Mouse (Mus musculus) ES-E14 (cell line): ENCODE results near the gene Nsun7.

ENCODE experiments used
- CHD2 ChIP-seq: IDR thresholded peaks from 2 replicates; pipeline ENCODE4 v1.6.1; 2014; ENCODE audit warnings: mild to moderate bottlenecking, low read depth, low read length, inconsistent platforms
- HCFC1 ChIP-seq: IDR thresholded peaks from 2 replicates; pipeline ENCODE4 v1.6.1; 2012; ENCODE audit warnings: low read length, inconsistent platforms, borderline replicate concordance; ENCODE audit not compliant: insufficient read depth
- MAFK ChIP-seq: IDR thresholded peaks from 2 replicates; pipeline ENCODE4 v1.6.1; 2014; ENCODE audit warnings: mild to moderate bottlenecking, low read depth, low read length, inconsistent platforms; ENCODE audit not compliant: insufficient read depth
- ZNF384 ChIP-seq: IDR thresholded peaks from 2 replicates; pipeline ENCODE4 v1.6.1; 2012; ENCODE audit warnings: low read depth, low read length, inconsistent platforms

GRCm38 (mm10) chr5:66259756-66260448, at the start of gene Nsun7:
- TF ChIP-seq HCFC1: no peak
- TF ChIP-seq MAFK: no peak
- no peak for TF ChIP-seq ZNF384
- TF ChIP-seq CHD2: no peak
